8 mouse cellular contexts compared by ENCODE assay signal in genomic region chr3:107036458-107037039, GRCm38 (mm10). TPM values are rescaled to one million over a fixed set of nuclear protein-coding genes. Genes with fewer than 3 reads are reported as not detected.
DNase-seq lines count a peak whose midpoint lies in the region; ATAC-seq and TF ChIP-seq lines count a peak whose summit lies in the region.

No protein-coding gene starts in this region.

- TF ChIP-seq EP300 in heart, postnatal 0 days (IDR thresholded peaks at IDR 0.05; ENCODE audit: low read depth): no peak

- no peaks in the 10 kb centered on the region for H3K36me3 ChIP-seq in heart, postnatal 0 days (replicated peaks; ENCODE audit: control insufficient read depth, insufficient read depth, low read length)
- no peaks in the 10 kb centered on the region for H3K36me3 ChIP-seq in midbrain, embryonic 16.5 days (ENCODE audit: control insufficient read depth, insufficient read depth, low read length)

- peak; percentile 20 for DNase-seq in lung, adult 2 months
- DNase-seq in lung, postnatal 4 days: no peak
- peak; percentile 20 to 46 for DNase-seq in cerebellum, postnatal 4 days (ENCODE audit: low spot score in 2 of 2)
- DNase-seq in heart, postnatal 0 days (ENCODE audit: low spot score): no peak
- peak; percentile 34 for DNase-seq in left cerebral cortex, postnatal 4 days
- DNase-seq in thymus, adult 18-20 months: peak; percentile 48 to 60

- no peaks in the 10 kb centered on the region for H3K9me3 ChIP-seq in heart, postnatal 0 days (replicated peaks; ENCODE audit: control insufficient read depth, low read length)
- H3K9me3 ChIP-seq in midbrain, embryonic 16.5 days (replicated peaks; ENCODE audit: control insufficient read depth, low read length, poor library complexity, severe bottlenecking): no peaks in the 10 kb centered on the region

- ATAC-seq in heart, postnatal 0 days (ENCODE audit: insufficient read depth, low read depth): peak; percentile 29; the same call in 1 of the 2 replicates
- ATAC-seq in midbrain, embryonic 16.5 days: peak; percentile 74
- ATAC-seq in inflammation-experienced regulatory T-cells, adult 6 months: no peak

- intact Hi-C loops in left cerebral cortex, postnatal 4 days (cut with DNase I): loop anchor here (10.0 kb wide), 1 partner anchor 82 kb away; no protein-coding TSS in a partner anchor

- no peak for TF ChIP-seq POLR2A in lung, adult 2 months (IDR thresholded peaks at IDR 0.05; ENCODE audit: borderline replicate concordance, extremely low read depth, low read depth, low read length)

- no peak overlapping the region for H3K27ac ChIP-seq in heart, postnatal 0 days (ENCODE audit: low read depth)
- peak overlapping the region; percentile 92 for H3K27ac ChIP-seq in midbrain, embryonic 16.5 days (ENCODE audit: low read length)

- H3K27me3 ChIP-seq in heart, postnatal 0 days (ENCODE audit: control insufficient read depth, insufficient read depth, low read length): peaks cover 22% of the 10 kb centered on the region
- no peaks in the 10 kb centered on the region for H3K27me3 ChIP-seq in midbrain, embryonic 16.5 days (ENCODE audit: control insufficient read depth, insufficient read depth, low read depth, low read length)

- H3K4me2 ChIP-seq in heart, postnatal 0 days (ENCODE audit: low read depth, low read length): peak overlapping the region; percentile 95
- peak overlapping the region; percentile 78 for H3K4me2 ChIP-seq in midbrain, embryonic 16.5 days (ENCODE audit: low read length)

- no peak for TF ChIP-seq CTCF in lung, adult 2 months (IDR thresholded peaks at IDR 0.05; ENCODE audit: insufficient read depth, low read length)
- TF ChIP-seq CTCF in heart, postnatal 0 days (IDR thresholded peaks at IDR 0.05; ENCODE audit: low read depth): no peak

- WGBS in lung, adult 2 months: under 1% methylated on average over 55 of the region's 55 CpGs
- 2% methylated on average over 51 of the region's 55 CpGs for WGBS in heart, postnatal 0 days
- WGBS in midbrain, embryonic 16.5 days: under 1% methylated on average over 38 of the region's 55 CpGs

- peak overlapping the region; percentile 53 for H3K9ac ChIP-seq in heart, postnatal 0 days (replicated peaks; ENCODE audit: low read depth, low read length)
- peak overlapping the region; percentile 93 for H3K9ac ChIP-seq in midbrain, embryonic 16.5 days (ENCODE audit: low read depth, low read length)

- H3K4me3 ChIP-seq in lung, adult 2 months (replicated peaks; ENCODE audit: extremely low read depth, low read depth, low read length): peak overlapping the region; percentile 62
- H3K4me3 ChIP-seq in heart, postnatal 0 days (ENCODE audit: low read depth, low read length): peak overlapping the region; percentile 66
- peak overlapping the region; percentile 84 for H3K4me3 ChIP-seq in midbrain, embryonic 16.5 days (ENCODE audit: low read depth, low read length)

- no peaks in the 10 kb centered on the region; the same call in 1 of the 2 replicates for H3K4me1 ChIP-seq in lung, adult 2 months (ENCODE audit: control insufficient read depth, insufficient read depth, low read length)
- 0 out of 2 replicates have a peak, but pooled peaks cover 4% of the 10 kb centered on the region for H3K4me1 ChIP-seq in heart, postnatal 0 days (ENCODE audit: control insufficient read depth, insufficient read depth)
- peaks cover 32% of the 10 kb centered on the region for H3K4me1 ChIP-seq in midbrain, embryonic 16.5 days (ENCODE audit: control insufficient read depth, insufficient read depth, low read length)

RNA-seq across cellular contexts. Expression of gene Kcna3, which starts 0.6 kb away (rescaled TPM):
- polyA plus RNA-seq in lung, adult 2 months (2012; rRNA removed): 16.6 and 18.2 TPM in 2 replicates
- 1.7 TPM in 1 of 2 replicates, not detected in the other for total RNA-seq in heart, postnatal 0 days (2014; rRNA removed; ENCODE audit: low replicate concordance)
- polyA plus RNA-seq in heart, postnatal 0 days (2015; fragmentation: Nextera tagmentation; extraction: Ambion mirVana): 0.10 and 0.19 TPM in 2 replicates
- total RNA-seq in left cerebral cortex, postnatal 4 days (2021): 10 to 100 TPM; 32.9 to 36.6 TPM
- polyA plus RNA-seq in midbrain, embryonic 16.5 days (2015; fragmentation: Nextera tagmentation; extraction: Ambion mirVana): 16.0 and 17.8 TPM in 2 replicates
- 10 to 100 TPM in 2 of 3 experiments, 1 to 10 TPM in 1; 9.4 to 18.5 (median 14.0) TPM for polyA plus RNA-seq in inflammation-experienced regulatory T-cells, adult 6 months (2017; shearing (Covaris generic))

Comparison
In these comparisons a context has a peak if more than half of its experiments do, and no peak if none do; other contexts are left out.
1. DNase-seq: peak in lung, adult 2 months (single experiment), cerebellum, postnatal 4 days (2 of 2), left cerebral cortex, postnatal 4 days (single experiment) and thymus, adult 18-20 months (2 of 2); none in lung, postnatal 4 days (0 of 2) and heart, postnatal 0 days (single experiment).
2. Peak in every context shown above with its lines, with median percentiles within 50 percentile points of each other: H3K4me3 ChIP-seq.